Mouse (Mus musculus) forebrain, embryonic 11.5 days (tissue): ENCODE measurements at regions not wholly inside any gene's neighbourhood (a gene's known extent, or its start where the extent isn't known, plus 50 kb on each side); places are given as distances from the start of the nearest gene placed in this dataset.

ENCODE experiments used
- ATAC-seq: fragments of 200-750 bp; cut with Nextera tagmentation; replicated peaks from 2 replicates; pipeline ENCODE4 v1.8.0; 2017; ENCODE audit warnings: moderate TSS enrichment; ENCODE audit not compliant: low FRiP score
- DNase-seq: peaks from one replicate; pipeline ENCODE4 v3.0.0-alpha.2; 2017; ENCODE audit warnings: low spot score
- H3K27ac ChIP-seq: fragments of 300-500 bp; sonication (generic); 2 replicates; pipeline ENCODE4 v1.5.1; 2014; ENCODE audit warnings: low read depth, low read length
- H3K27me3 ChIP-seq: fragments of 300-500 bp; sonication (generic); 2 replicates; pipeline ENCODE4 v1.6.1; 2014; ENCODE audit warnings: mild to moderate bottlenecking, low read length, mixed read lengths; ENCODE audit not compliant: control insufficient read depth, insufficient read depth
- H3K36me3 ChIP-seq: fragments of 300-500 bp; sonication (generic); 2 replicates; pipeline ENCODE4 v1.6.1; 2014; ENCODE audit warnings: mild to moderate bottlenecking, low read length, moderate library complexity, mixed read lengths; ENCODE audit not compliant: control insufficient read depth, insufficient read depth
- H3K4me1 ChIP-seq: fragments of 300-500 bp; sonication (generic); replicated peaks from 2 replicates; pipeline ENCODE4 v1.6.1; 2014; ENCODE audit warnings: low read length, mixed read lengths; ENCODE audit not compliant: control insufficient read depth, insufficient read depth
- H3K4me2 ChIP-seq: fragments of 300-500 bp; sonication (generic); 2 replicates; pipeline ENCODE4 v1.6.1; 2014; ENCODE audit warnings: low read depth, mild to moderate bottlenecking, low read length, moderate library complexity, mixed read lengths; ENCODE audit not compliant: severe bottlenecking
- H3K4me3 ChIP-seq: fragments of 300-500 bp; sonication (generic); 2 replicates; pipeline ENCODE4 v1.5.1; 2014; ENCODE audit warnings: low read depth, low read length
- H3K9ac ChIP-seq: fragments of 300-500 bp; sonication (generic); 2 replicates; pipeline ENCODE4 v1.6.1; 2014; ENCODE audit warnings: low read length
- H3K9me3 ChIP-seq: fragments of 300-500 bp; sonication (generic); 2 replicates; pipeline ENCODE4 v1.6.1; 2016; ENCODE audit warnings: low read length, mixed read lengths; ENCODE audit not compliant: control insufficient read depth
- WGBS: fragments of 180-500 bp; shearing (Covaris S2); extraction: QIAGEN DNeasy Blood & Tissue Kit; methylation state at CpG from one replicate; pipeline ENCODE4 v1.1.7; 2014; 5-methylcytosine and 5-hydroxymethylcytosine counted together

DNA sequence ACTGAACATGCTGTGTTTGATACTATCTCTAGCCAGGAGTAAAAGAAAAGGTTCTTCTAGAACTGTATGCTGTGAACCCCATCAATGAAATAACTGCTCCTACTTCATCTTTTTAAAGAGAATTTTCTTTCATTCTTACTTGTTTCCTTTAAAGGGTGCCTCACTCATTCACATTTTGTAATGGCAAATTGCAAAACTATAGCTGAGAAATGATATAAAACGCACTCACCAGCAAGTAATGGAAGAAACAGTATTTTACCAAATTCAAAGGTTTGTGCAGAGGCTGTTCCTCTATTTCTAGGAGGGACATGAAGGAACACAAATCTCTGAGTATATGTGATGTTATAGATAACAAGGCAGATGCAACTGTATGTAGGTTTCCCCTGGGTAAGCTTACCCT lies 183.4 kb downstream of the Gm11146 start:
- no peak overlapping the region; the same call in 1 of the 2 replicates for H3K27ac ChIP-seq
- ATAC-seq, result no peak
- WGBS, result 74% methylated on average over 1 of the region's 1 CpGs
- H3K27me3 ChIP-seq, result no peaks in the 10 kb centered on the region
- no peaks in the 10 kb centered on the region for H3K36me3 ChIP-seq
- no peak for DNase-seq
- H3K4me3 ChIP-seq, result 0 out of 2 replicates have a peak overlapping the region, but pooled peaks have one; percentile 5
- H3K4me2 ChIP-seq, result peak overlapping the region; percentile 49; the same call in 1 of the 2 replicates
- no peaks in the 10 kb centered on the region for H3K9me3 ChIP-seq
- H3K9ac ChIP-seq, result peak overlapping the region; percentile 32; the same call in 1 of the 2 replicates
- H3K4me1 ChIP-seq, result peaks cover 14% of the 10 kb centered on the region

DNA sequence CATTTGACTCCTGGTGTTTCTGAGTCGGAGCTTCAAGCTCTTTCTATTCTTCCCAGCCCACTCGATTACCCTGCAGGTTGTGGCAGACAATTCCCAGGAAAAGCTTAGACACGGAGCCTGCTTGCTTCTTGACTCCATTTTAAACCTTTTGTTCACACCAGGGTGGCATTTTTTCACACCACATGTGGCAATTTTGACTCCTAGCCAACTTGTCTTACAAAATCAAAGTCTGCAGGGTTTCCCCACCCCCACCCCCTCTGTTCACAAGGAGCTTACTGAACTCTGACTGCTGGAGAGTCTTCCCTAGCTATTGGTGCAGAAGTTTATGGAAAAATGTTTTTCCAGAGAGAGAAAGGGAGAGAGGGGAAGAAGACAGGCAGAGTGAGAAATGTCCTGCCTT lies 184.1 kb downstream of the Gm11146 start:
- H3K9me3 ChIP-seq, result no peaks in the 10 kb centered on the region
- no peaks in the 10 kb centered on the region for H3K27me3 ChIP-seq
- peak; percentile 73 for DNase-seq
- no peaks in the 10 kb centered on the region for H3K36me3 ChIP-seq
- H3K27ac ChIP-seq, result peak overlapping the region; percentile 37; the same call in 1 of the 2 replicates
- peak; percentile 28; the same call in 1 of the 2 replicates for ATAC-seq
- H3K4me3 ChIP-seq, result no peak overlapping the region
- 1% methylated on average over 3 of the region's 3 CpGs for WGBS
- H3K4me1 ChIP-seq, result peaks cover 14% of the 10 kb centered on the region
- peak overlapping the region; percentile 34; the same call in 1 of the 2 replicates for H3K4me2 ChIP-seq
- peak overlapping the region; percentile 30; the same call in 1 of the 2 replicates for H3K9ac ChIP-seq

DNA sequence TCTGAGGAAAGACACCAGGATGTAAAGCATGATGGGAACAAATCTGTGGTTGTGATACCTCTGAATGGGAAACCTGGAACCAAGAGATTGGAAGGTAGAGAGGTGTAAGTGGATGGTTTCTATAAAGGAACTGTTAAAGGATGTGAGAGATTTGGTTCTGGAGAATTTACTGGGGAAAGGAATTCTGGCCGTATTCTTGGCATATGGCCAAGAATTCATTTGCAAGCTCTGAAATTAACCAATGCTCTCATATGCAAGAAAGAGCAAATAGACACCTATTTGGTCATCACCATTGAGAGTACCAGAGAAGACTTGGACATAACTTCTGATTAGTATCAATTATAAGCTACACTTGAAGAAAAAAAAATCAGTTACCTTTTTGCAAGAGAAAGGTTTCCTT lies 187.3 kb downstream of the Gm11146 start:
- ATAC-seq (no peak), DNase-seq (no peak)
- Histone ChIP-seq H3K4me3 (no peak overlapping the region), H3K9ac (no peak overlapping the region), H3K27me3 (no peaks in the 10 kb centered on the region), H3K4me1 (peaks cover 8% of the 10 kb centered on the region), H3K4me2 (no peak overlapping the region), H3K36me3 (no peaks in the 10 kb centered on the region), H3K27ac (no peak overlapping the region), H3K9me3 (no peaks in the 10 kb centered on the region)
- WGBS, result 89% methylated on average over 1 of the region's 1 CpGs

GRCm38 (mm10) chr16:77409168-77409567 lies 192.7 kb downstream of the Gm11146 start:
- H3K27ac ChIP-seq, result no peak overlapping the region

DNA sequence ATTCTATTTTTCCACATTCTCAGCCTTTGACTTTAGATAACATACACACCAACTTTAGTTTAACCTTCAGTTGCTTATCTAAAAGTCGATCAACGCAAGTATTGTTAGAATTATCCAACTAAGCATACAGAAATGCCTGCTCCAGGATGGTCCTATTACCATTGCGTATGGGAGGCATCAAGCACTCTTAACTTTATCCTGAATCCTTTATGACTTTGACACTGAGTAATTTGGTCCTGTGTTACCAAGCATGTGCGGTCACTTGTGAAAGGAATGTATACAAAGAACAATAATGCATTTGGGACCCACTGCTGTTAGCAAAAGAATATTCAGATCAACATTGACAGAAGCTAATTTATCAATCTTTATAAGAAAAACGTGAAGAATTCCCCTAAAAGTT lies 194.9 kb downstream of the Gm11146 start:
- no peak for ATAC-seq
- 52% methylated on average over 5 of the region's 5 CpGs for WGBS
- no peaks in the 10 kb centered on the region for H3K9me3 ChIP-seq
- no peaks in the 10 kb centered on the region for H3K27me3 ChIP-seq
- DNase-seq, result no peak
- no peak overlapping the region for H3K27ac ChIP-seq
- H3K4me2 ChIP-seq, result no peak overlapping the region
- no peak overlapping the region for H3K9ac ChIP-seq
- peaks cover 13% of the 10 kb centered on the region; the same call in 1 of the 2 replicates for H3K4me1 ChIP-seq
- H3K36me3 ChIP-seq, result no peaks in the 10 kb centered on the region
- no peak overlapping the region for H3K4me3 ChIP-seq

More at GRCm38 (mm10) chr16:77409168-77409567, 192.7 kb downstream of the Gm11146 start:
- Histone ChIP-seq H3K9ac (no peak overlapping the region), H3K4me3 (no peak overlapping the region), H3K4me2 (no peak overlapping the region), H3K36me3 (no peaks in the 10 kb centered on the region), H3K9me3 (no peaks in the 10 kb centered on the region), H3K4me1 (no peaks in the 10 kb centered on the region), H3K27me3 (no peaks in the 10 kb centered on the region)
- DNase-seq (no peak), ATAC-seq (no peak)
- WGBS, result 89% methylated on average over 7 of the region's 7 CpGs

GRCm38 (mm10) chr16:77405859-77406258 lies 196.0 kb downstream of the Gm11146 start:
- peaks cover 13% of the 10 kb centered on the region; the same call in 1 of the 2 replicates for H3K4me1 ChIP-seq
- H3K9me3 ChIP-seq, result no peaks in the 10 kb centered on the region
- no peak overlapping the region for H3K4me2 ChIP-seq
- ATAC-seq (0 out of 2 replicates have a peak, but pooled peaks have one; percentile 19), DNase-seq (no peak)
- H3K36me3 ChIP-seq, result no peaks in the 10 kb centered on the region
- no peak overlapping the region for H3K4me3 ChIP-seq
- WGBS, result 68% methylated on average over 6 of the region's 6 CpGs
- 0 out of 2 replicates have a peak overlapping the region, but pooled peaks have one; percentile 21 for H3K9ac ChIP-seq
- H3K27me3 ChIP-seq, result no peaks in the 10 kb centered on the region
- no peak overlapping the region for H3K27ac ChIP-seq

DNA sequence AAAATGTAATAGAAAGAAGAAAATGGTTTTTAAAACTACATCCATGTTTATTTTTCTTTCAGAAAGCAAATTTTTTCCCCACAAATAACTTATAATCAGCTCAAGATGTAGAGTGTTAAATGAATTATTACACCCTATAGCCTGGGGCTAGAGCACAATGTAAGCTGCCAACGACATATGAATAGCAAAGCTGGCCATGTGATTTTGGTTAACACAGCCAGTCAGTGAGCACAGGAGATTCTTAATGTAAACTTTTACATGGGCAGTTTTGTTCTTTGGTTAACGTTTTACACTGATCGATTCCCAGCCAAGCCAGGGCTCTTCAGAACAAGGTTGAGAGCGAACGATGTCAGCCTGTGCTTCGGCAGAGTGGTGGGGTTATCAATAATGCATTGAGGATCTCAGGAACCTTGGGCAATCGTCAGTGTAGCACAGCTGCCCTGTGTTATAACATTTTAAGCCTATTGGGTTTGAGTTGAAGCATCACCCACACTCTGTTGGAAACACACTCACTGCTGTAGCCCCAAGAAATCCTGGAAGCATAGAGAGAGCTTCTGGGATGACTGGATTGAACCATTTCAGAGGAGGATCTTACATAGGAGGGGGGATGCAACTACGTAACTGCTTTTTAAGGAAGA lies 196.6 kb downstream of the Gm11146 start:
- H3K9me3 ChIP-seq, result no peaks in the 10 kb centered on the region
- 0 out of 2 replicates have a peak overlapping the region, but pooled peaks have one; percentile 21 for H3K9ac ChIP-seq
- DNase-seq, result no peak
- H3K4me3 ChIP-seq, result no peak overlapping the region
- 70% methylated on average over 8 of the region's 8 CpGs for WGBS
- 0 out of 2 replicates have a peak, but pooled peaks have one; percentile 0 for ATAC-seq
- no peaks in the 10 kb centered on the region for H3K27me3 ChIP-seq
- peak overlapping the region; percentile 65 for H3K27ac ChIP-seq
- H3K36me3 ChIP-seq, result no peaks in the 10 kb centered on the region
- H3K4me1 ChIP-seq, result peaks cover 13% of the 10 kb centered on the region; the same call in 1 of the 2 replicates
- H3K4me2 ChIP-seq, result no peak overlapping the region

GRCm38 (mm10) chr16:77402711-77403280 lies 199.1 kb downstream of the Gm11146 start:
- no peaks in the 10 kb centered on the region for H3K9me3 ChIP-seq
- ATAC-seq, result no peak

More at GRCm38 (mm10) chr16:77402711-77403280, 199.1 kb downstream of the Gm11146 start:
- Histone ChIP-seq H3K4me1 (peaks cover 18% of the 10 kb centered on the region; the same call in 1 of the 2 replicates), H3K36me3 (no peaks in the 10 kb centered on the region), H3K27ac (peak overlapping the region; percentile 62; the same call in 1 of the 2 replicates), H3K4me3 (no peak overlapping the region), H3K4me2 (peak overlapping the region; percentile 15; the same call in 1 of the 2 replicates), H3K27me3 (no peaks in the 10 kb centered on the region), H3K9ac (no peak overlapping the region)
- 32% methylated on average over 7 of the region's 7 CpGs for WGBS
- no peak for DNase-seq
